Mouse (Mus musculus) T-cell, adult 66 days (primary cell): Measurements from ENCODE around the gene Defb29. TPM values are rescaled to one million over a fixed set of nuclear protein-coding genes. Genes with fewer than 3 reads are reported as not detected.

ENCODE experiments used
- total RNA-seq, 2 experiments: library from RNA; stranded (reverse); gene quantifications; 3 replicates in 1 of 2; 4 replicates in 1 of 2; pipeline ENCODE4 v1.2.4; 2023

The Defb29 gene
- not detected for total RNA-seq

DNA sequence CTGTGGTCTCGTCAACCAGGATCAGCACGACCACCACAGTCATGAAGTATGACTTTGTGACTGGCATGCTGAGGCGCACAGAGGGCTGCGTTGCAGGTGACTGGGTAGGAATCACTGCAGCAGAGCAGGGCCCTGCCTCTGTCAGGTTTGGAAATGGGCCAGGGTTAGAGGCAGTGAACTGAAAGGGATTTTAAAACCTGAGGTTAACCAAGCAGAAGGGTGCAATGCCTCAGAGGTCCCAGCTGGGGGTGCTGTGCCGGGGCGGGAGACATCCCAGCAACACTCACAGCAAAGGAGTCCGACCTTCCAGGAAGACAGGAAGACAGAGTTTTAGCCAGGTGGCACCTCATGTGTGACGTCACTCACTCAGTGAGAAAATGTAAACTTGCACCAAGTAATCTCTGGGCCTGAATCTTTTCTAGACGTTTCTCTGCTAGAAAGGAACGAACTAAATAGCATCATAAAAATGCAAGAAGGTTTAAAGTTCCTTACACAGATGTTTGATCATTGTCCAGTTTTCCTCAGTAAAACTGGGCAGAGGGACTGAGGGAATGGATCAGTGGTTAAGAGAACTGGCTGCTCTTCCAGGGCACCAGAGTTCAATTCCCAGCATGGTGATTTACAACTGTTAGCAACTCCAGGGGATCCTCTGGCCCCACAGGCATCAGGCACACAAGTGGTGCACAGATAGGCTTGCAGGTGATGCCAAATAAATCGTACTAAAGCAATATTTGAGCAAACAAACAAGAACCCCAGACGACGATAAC lies at the start of gene Defb29:
TSS of gene Defb29 (minus strand) at position 155 of the 767 bp plus-strand sequence.

DNA sequence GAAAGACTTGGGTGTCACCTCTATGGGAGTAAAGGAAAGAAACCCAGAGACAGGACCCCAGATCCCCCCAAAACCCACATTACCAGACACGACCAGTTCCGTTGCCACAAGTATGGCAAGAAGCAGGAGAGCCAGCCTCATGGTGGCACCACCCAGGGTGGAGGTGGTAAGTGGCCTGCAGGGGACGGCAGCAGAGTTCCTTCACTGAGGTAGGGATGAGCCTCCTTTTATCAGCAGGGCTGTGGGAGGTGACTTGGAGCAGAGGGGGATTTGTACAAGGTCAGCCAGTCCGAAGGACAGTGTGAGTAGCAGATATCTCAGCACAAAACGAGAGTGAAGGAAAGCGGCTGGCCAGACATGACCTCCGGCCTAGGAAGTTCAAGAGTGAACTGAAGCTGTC lies 40.2 kb upstream of the Defb29 start, which contains the start of gene Defb19:
TSS of gene Defb19 (minus strand) at position 206 of the 400 bp plus-strand sequence.

DNA sequence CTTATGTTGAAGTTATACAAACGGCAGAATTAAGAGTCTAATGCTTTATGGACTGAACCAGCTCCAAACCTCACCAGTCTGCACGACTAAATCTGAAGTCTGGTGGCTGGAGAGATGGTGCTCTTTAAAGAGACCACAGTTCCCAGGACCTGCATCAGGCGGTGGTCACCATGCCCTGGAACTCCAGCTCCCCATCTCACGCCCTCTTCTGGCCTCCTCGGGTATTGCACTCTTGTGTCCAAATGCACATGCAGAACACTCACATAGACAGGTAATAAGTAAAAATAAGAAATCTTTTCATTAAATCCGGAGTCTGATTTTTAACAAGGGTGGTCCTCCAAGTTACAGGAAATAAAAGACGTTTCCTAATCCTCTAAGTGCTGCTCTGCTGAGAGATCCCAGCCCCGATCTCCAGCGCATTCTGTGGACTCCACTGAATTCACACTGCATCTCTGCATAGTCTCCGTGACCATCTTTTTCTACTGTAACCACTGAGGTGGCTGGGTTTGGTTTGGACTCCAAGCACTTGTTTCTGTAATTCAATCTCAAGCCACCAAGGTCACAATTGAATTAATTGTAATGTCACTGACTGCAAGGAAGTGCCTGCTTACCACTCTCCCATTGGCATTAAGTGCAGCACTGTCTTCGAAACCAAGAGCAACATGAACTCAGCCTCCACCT lies 32.4 kb upstream of the Defb29 start, which contains the start of gene Defb21:
TSS of gene Defb21 (plus strand) at position 631 of the 681 bp plus-strand sequence.

DNA sequence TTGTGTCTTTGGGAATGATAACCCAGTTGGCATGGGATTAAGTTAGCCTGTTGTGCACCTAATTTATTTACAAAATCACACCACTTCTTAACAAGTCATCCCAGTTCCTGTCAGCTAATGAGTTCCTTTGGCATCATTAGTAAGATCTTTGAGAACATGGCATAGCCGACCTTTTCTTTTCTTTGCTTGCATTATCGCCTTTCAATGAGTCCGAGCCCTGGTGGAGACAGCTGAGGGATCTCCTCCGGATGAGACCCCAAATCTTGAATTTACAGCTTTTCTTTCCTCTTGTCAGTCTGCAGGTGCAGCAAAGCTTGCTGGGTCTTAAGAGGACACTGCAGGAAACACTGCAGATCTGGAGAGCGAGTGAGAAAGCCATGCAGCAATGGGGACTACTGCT lies 29.1 kb upstream of the Defb29 start, which contains the start of gene Gm17416:
TSS of gene Gm17416 (plus strand) at position 301 of the 400 bp plus-strand sequence.

DNA sequence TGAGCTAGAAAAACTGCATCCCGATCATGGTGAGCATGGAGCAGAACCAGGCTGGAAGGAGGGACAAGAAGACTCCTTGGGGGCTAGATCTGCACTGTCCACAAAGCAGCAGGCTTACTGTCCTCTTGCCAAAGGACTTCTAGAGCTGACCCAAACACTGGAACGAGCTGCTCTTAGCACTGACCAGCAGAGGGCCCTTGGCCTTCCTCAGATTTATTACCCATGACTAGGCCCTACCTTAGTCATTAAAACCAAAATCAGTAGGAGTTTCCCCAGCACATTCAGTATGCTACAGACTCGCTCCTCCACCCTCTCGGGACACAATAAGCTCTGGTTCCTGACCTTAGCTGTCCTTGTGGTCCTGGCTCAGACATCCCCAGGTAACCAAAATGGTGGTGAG lies 21.9 kb downstream of the Defb29 start, which contains the start of gene Defb28:
TSS of gene Defb28 (plus strand) at position 275 of the 400 bp plus-strand sequence.

DNA sequence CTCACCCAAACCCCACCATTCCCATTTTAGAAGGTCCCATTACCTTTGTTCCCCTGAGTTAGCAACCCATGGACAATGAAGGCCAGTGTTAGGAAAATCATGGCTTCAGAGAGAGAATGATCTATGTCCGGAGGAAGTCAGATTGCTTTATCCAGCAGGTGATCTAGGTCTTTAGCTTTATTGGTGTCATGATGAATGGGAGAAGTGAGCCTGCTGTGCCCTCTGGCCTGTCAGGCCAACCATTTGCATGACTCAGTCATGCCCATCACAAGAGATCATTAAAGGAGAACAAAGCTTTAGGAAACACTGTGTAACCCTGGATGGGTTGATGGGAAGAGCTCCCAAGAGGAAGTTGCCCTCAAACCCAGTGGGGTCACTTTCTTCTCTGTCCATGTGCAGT lies 28.3 kb downstream of the Defb29 start, which contains the start of gene Defb26:
TSS of gene Defb26 (minus strand) at position 101 of the 400 bp plus-strand sequence.

DNA sequence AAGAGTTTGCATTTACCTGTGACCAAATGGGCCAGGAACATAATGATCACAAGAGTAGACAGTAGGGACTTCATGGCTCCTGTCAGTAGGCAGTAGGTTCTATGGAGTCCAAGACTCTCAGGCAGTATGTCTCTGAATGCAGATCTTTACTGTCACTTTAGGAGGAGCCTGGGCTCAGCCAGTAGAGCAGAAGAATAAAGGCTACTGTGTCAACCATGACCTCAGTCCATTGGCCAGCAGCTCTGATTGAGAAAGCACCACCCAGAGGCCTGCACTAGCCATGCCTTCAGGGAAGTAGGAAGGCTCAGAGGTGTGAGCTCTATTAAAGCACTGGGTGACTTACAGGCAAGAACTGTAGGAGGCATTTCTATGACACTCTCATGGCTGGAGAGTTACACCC lies 49.9 kb downstream of the Defb29 start, which contains the start of gene Defb22:
TSS of gene Defb22 (minus strand) at position 101 of the 400 bp plus-strand sequence.

Other genes starting within 250 kb of the Defb29 start
- gene Tbc1d20, start 246.3 kb downstream of the Defb29 start, total RNA-seq: 10 to 100 TPM; 62.4 to 64.2 TPM
- 100 to 1,000 TPM; 263 to 264 TPM for gene Rbck1, start 207.4 kb downstream of the Defb29 start, total RNA-seq
- gene Trib3, start 196.1 kb downstream of the Defb29 start, total RNA-seq: 10 to 100 TPM; 13.8 to 16.6 TPM
- gene Nrsn2, start 163.5 kb downstream of the Defb29 start, total RNA-seq: not detected
- gene Sox12, start 142.0 kb downstream of the Defb29 start, total RNA-seq: under 1 TPM; 0.62 to 0.64 TPM
- gene Zcchc3, start 125.1 kb downstream of the Defb29 start, total RNA-seq: 1 to 10 TPM; 2.0 to 2.3 TPM
- under 1 TPM in 1 of 2 experiments, not detected in 1; 0.38 TPM for gene 6820408C15Rik, start 124.5 kb downstream of the Defb29 start, total RNA-seq
- gene Defb23, start 75.5 kb downstream of the Defb29 start, total RNA-seq: not detected
- not detected for gene Defb20, start 63.0 kb downstream of the Defb29 start, total RNA-seq
- not detected for gene Defb22, start 50.0 kb downstream of the Defb29 start, total RNA-seq
- gene Defb26, start 28.4 kb downstream of the Defb29 start, total RNA-seq: not detected
- not detected for gene Defb28, start 21.8 kb downstream of the Defb29 start, total RNA-seq
- gene Gm17416, start 29.2 kb upstream of the Defb29 start, total RNA-seq: not detected
- not detected for gene Defb21, start 32.6 kb upstream of the Defb29 start, total RNA-seq
- not detected for gene Defb19, start 40.2 kb upstream of the Defb29 start, total RNA-seq
- gene Defb45, start 59.3 kb upstream of the Defb29 start, total RNA-seq: not detected
- not detected for gene Defb36, start 64.2 kb upstream of the Defb29 start, total RNA-seq
- gene Defb25, start 83.0 kb upstream of the Defb29 start, total RNA-seq: not detected
- gene Rem1, start 86.9 kb upstream of the Defb29 start, total RNA-seq: not detected
- gene H13, start 129.4 kb upstream of the Defb29 start, total RNA-seq: 100 to 1,000 TPM; 161 to 185 TPM
- gene Mcts2, start 146.9 kb upstream of the Defb29 start, total RNA-seq: 10 to 100 TPM; 37.7 to 40.0 TPM
- gene Id1, start 196.2 kb upstream of the Defb29 start, total RNA-seq: 1 to 10 TPM; 1.2 to 4.1 TPM
- not detected for gene Cox4i2, start 214.1 kb upstream of the Defb29 start, total RNA-seq